Mouse (Mus musculus): ENCODE measurements around the gene Babam2.

The Babam2 gene

DNA sequence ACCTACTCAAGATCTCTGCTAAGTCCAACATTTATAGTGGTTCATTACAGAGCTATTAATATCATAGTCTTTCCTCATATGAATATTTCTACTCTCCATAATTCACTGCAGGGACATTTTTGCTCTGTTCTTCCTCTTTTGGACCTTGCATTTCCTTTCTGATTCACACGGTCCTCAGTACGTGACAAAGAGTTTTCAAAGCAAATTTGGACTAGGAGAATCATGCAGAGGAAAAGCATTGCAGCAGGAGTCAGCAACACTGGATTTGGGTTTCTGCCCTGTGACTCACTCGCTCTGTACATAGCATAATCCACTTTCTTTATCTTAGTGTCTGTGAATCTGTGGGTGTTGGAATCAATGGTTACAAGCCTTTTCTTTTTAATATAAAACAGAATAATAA lies 184.8 kb downstream of the Babam2 start:
- peak; percentile 86 for DNase-seq (ENCODE audit: low read depth, low spot score)

DNA sequence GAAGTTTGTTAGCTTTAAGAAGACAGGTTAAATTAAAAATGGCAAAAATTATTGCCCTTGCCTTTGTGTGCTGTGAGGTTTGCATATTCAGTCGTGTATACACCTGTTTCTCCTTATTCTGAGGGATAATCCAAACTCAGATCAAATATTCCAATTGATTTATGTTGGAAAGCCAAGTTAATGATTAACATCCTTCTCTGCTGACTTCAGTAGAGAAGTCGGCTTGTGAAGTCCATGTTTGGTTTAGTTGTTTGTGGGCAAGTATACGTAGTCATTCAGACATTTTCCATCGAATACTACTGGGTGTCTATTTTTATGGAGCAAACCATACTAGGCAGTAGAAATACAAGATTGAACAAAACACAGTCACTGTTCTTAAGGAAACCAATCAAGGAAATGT lies 187.5 kb downstream of the Babam2 start:
- DNase-seq (ENCODE audit: low read depth, low spot score) = no peak

DNA sequence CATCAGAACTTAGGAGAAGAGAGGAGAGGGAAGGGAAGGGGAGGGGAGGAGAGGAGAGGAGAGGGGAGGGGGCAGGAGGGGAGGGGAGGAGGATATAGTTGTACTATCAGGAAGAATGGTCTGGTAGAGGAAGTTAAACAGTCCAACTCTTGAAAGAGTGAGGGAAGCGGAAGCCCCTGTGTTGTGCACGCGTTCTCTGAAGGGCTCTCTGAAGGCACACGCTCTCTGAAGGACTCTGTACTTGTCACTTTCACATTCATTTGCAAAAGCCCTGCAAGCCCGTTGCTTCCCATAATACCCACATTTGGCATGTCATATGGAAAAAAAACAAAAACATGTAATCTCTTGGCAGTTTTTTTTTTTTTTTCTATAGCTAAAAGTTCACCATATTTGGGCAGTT lies 190.1 kb downstream of the Babam2 start:
- peak; percentile 26 for DNase-seq (ENCODE audit: low read depth, low spot score)

DNA sequence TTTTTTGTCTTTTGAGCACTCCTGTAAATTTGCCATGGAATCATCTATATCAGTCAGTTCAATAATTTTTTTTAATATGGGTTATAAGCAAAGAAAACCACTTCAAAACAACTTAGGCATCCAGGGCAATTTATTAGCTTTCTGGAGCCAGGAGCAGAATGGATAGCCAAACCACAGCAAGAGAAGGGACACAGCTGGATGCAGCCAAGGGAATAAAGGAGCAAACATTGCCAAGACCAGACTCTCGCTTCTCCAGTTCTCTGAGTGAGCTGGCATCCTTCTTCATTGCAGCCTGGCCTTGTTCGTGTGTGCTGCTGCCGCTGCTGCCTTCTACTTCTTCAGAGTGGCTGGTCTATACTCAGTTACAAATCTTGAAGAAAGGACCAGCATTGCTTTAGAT lies 190.9 kb downstream of the Babam2 start:
- peak; percentile 61 for DNase-seq (ENCODE audit: low read depth, low spot score)

DNA sequence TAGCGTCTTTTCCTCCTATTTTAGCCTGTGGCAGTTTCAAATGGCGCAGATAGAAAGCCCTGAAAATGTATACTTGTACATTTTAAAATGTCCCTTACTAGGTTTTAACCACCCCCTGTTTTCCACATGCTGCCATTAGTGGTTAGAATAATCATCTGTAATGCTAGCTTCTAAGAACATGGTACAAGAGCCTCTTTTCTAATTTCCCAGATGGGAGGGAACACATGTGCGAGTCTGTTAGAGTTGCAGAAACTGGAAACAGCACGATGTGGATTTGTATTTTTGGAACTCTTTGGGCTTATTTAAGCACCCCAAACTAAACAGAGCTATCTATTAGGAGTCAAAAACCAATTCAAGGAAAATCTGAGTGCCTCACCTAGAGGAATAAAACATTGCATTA lies 195.1 kb downstream of the Babam2 start:
- DNase-seq (ENCODE audit: low read depth, low spot score) = no peak

DNA sequence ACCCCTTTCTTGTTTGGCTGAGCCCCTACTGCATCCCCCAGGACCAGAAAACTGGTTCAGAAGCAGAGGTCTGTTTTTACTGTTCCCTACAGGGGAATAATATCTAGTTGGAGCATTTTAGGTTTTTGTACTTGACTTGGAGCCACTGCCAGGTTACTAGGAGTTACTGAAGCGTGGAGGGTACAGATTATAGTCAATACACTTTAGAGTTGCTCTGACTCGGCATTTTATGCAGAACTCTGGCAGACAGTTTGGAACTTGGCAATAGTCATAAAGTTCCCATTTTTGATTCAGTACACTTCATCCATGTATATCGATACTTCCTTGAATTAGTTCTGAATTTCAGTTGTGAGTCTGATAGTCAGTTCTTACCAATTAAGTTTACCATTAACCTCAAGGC lies 202.4 kb downstream of the Babam2 start:
- DNase-seq (ENCODE audit: low read depth, low spot score) = no peak

DNA sequence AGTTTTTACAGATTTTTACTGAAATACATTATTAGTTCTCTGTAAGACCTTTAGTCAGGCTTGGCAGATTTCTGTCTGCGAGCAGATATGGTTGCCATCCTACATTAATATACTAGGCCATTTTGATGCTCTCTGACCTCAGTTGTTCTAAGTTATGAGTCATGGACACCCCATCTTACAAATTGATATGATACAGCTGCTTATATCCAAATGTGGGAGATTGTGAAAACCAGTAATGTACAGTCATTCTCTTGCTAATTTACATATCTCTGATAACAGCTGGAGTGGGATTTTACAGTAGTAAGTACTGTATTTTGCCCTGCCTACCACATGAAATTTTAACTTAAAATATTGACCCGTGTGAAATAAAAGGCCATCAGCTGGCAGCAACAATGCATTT lies 204.7 kb downstream of the Babam2 start:
- DNase-seq (ENCODE audit: low read depth, low spot score) = no peak

DNA sequence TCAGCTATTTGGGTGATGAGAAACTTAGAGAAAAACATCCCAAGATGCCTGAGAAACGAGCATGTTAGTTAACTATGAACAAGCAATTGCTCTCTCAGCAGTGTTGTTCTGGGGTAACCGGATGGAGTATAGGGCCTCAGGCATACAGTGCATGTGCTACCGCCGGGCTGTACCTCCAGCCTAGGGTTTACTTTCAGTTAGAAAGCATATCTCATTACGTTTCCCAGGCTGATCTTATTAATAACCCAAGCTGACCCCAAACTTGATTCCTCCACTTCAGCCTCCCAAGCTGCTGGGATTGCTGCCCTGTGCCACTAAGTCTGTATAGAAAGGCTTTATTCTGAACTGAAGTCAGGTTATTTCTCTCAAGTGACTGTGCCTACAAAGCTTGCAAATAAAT lies 205.4 kb downstream of the Babam2 start:
- DNase-seq (ENCODE audit: low read depth, low spot score) = no peak

DNA sequence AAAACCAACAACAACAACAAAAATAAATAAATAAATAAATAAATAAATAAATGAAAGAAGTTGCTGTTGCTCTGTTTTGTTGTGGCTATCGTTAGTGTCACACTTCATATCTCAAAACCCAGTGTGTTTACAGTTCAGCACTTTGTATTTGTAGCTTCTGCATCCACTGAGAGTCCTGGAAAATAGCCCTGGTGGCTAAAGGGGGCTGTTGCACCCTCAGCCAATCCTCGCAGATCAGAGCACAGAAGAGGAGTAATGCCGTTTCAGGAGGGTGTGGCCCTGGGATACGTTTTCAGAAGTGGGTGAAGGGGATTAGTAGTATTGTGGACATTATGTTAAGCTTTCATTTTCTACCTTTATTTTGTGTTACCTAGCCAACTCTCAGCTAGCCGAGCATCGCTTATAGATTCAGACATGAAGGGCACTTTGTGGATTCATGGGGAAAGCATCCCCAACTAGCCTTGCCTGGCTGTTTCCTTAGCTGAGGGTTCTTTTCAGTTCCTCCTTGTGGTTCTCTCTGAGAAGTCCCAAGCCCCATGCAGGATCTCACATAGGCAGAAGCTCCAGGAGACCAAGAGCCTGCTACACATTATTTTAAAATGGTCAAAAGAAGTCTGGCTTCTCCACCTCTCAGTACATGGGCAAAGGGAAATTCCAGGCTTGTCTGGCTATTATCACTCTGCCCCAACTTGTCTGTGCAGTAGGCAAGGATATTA lies 207.6 kb downstream of the Babam2 start:
- DNase-seq (ENCODE audit: low read depth, low spot score) = no peak

DNA sequence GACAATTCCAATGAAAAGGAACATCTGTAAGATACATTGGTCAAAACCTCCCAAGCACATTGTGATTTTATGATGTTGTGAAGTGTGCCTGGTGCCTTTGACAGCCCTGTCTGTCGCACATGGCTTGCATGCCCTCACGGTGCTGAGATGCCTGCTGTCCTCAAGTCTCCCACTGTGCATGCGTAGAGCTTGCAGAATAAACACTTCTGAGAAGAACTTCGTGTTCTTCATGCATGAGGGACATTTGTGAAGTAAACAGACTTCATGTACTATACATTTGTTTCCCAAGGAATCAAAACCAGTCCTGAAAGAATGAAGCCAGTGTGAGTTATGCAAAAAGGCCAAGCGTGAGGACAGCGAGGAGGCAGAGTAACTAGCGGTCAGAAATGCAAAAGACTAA lies 208.3 kb downstream of the Babam2 start:
- DNase-seq (ENCODE audit: low read depth, low spot score) = no peak

DNA sequence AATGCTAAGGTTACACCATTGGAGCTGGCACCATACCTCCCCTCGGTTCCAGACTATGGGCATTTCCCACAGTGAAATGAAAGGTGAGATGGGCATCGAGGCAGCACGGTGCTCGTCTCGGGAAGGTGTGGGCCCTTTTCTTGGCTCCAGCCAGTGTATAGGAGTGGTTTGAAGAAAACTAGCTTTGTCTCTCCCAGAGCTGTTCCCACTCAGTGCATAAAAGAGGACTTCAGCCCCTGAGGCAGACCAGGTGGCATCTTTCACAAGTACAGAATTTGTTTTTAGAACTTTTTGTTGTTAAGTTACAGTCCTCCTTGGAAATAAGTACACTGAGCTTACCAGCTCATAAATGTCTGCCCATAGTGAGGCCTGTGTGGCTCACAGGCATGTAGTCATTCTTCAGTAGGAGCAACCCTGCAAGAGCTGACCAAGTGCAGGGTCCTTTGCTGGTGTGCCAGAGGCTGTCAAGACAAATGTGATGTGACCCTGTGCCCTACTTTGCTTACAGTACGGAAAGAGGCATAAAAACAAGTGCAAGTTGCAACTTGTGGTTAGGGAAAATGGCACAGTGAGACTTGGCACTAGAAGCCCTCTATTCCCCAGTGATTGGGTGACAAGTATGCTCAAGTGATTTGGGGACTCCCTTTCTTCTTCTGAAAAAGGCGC lies 208.9 kb downstream of the Babam2 start:
- DNase-seq (ENCODE audit: low read depth, low spot score) = no peak

DNA sequence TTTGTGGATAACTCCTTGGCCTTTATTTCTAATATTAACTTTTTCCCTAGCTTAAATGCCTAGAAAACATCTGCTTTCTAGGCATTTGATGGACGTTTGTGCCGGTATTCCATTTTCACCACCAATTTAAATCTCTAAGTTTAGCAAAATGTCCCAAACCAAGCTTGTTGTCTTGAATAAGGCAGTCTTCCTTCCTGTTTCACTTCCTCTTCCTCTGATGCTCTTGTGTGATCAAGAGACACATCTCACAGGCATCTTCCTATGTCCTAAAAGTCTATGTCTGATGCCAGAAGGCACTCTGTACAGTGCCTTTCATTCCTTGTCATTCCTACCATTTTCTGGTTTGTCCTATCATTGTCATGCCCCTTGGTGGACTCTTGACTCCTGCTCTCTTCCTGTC lies 210.5 kb downstream of the Babam2 start:
- no peak for DNase-seq (ENCODE audit: low read depth, low spot score)

DNA sequence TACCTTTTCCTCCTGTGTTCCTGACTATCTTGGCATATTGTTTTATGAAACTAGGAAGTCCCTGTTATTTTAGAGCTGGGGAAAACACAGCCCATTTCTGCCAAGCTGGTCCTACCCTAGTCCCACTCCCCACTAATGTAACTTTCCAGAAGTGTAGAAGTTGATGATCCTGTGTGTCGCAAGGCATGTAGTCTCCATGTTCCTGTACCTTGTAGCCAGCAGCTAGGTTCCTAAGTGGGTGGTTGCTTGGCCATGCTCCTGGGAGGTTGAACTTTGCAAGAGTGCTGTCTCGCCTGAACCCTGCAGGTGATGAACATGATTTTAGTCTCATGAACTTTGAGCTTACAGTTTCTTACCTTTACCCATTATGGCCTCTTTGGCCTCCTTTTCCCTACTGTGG lies 211.3 kb downstream of the Babam2 start:
- no peak for DNase-seq (ENCODE audit: low read depth, low spot score)

DNA sequence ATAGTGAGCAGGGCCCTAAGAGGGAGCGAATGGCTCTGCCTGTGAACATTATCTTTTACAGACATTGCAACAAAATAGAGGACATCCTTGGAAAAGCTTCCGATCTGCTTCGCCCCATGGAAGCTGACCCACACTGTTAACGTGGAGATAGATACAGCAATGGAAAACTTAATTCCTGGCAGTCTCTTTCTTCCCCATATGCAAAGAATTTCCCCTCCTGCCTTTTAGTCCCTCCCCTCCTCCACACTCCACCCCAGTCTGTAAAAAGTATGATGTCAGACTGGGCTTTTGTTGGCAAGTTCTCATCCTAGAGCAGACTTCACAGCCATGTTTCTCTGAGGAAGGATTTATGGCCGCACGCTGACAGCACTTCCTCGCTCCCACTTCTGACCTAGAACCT lies 218.8 kb downstream of the Babam2 start:
- DNase-seq (ENCODE audit: low read depth, low spot score) = no peak

DNA sequence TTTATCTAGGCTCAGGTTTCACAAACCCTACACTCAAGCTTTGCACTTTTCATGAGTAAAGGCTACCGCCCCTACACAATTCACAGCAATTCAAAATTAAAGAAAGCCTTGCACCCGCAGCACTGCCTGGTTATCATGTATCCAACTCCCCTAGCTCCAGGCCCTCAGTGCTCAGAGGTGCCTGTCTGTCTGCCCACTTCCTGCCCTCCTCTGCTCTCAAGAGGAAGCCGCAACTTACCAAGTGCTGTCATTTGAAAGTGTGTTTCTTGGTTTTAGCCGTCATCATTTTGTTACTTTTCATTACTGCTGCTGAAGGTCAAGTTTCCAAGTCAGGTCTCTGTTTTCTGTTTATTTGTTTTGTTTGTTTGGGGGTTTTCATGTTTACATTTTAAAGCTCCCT lies 221.1 kb downstream of the Babam2 start:
- no peak for DNase-seq (ENCODE audit: low read depth, low spot score)

DNA sequence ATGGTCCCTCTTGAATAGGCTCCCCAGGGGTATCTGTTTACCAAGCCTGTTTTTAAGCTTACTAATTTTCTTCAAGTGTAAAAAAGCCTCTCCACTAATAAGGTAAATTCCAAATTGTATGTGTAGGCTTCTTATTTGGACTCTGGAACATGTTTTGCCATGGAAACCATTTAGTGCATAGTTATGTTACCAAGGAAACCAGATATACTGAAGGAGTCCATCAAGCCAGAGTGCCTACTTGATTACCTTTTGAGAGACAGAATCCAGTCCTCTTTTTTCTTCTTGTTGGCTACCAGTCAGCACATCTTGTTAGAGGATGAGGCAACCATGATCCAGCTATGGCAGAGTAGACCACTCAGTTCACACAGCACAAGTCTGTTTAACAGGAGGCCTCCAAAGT lies 222.6 kb downstream of the Babam2 start:
- DNase-seq (ENCODE audit: low read depth, low spot score) = no peak

DNA sequence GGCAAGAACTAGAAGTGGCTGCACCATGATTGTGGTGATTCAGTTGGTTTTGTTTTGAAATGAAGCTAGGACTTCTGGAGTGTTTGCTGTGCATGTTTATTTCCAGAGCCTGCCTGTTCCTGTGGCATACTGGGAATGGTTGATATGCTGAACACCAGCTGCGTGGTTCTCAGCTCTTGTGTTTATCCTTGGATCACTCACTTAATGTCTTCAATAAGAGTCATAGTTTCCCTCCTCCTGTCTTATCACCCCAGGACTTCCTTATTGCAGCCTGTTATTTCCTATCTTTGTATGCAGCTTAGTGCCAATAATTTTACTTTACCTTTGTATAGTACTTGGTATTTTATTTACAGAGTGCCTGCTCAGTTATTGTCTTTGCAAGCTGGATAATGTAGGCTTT lies 223.4 kb downstream of the Babam2 start:
- no peak for DNase-seq (ENCODE audit: low read depth, low spot score)

DNA sequence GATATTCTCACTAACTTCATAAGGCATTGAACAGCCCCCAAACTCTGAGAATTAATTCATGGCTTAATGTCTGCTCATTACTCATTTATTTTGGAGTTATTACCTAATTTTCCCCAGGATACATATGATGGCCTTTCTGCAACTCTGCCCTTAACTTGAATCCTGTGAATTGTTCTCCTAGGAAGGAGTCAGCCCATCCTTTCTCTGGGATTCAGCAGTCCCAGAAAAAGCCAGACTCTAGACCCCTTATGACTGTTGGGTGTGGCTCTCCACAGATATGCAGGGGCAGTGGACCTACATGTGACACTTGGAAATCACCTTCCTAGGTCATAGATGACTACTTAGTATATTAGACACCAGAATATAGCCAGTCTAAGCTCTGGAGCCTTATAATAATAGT lies 226.6 kb downstream of the Babam2 start:
- DNase-seq (ENCODE audit: low read depth, low spot score) = no peak

DNA sequence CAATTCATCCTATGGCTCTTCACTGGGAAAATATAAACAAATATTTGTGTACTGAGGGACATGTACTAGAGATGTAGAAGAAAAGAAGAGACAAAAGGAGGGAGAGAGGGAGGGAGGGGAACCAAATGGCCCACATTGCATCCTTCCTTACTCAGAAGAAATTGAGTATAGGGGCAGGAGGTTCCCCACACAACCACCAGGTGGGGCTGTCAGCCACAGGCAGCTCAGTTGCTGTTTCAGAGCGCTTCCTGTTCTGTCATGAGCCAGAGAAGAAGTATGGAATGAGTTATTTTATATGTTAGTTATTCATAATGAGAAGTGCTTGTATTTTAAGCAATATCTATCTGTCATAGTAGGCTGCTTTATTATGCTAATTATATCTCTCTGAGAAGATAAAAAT lies 229.1 kb downstream of the Babam2 start:
- DNase-seq (ENCODE audit: low read depth, low spot score) = peak; percentile 59

DNA sequence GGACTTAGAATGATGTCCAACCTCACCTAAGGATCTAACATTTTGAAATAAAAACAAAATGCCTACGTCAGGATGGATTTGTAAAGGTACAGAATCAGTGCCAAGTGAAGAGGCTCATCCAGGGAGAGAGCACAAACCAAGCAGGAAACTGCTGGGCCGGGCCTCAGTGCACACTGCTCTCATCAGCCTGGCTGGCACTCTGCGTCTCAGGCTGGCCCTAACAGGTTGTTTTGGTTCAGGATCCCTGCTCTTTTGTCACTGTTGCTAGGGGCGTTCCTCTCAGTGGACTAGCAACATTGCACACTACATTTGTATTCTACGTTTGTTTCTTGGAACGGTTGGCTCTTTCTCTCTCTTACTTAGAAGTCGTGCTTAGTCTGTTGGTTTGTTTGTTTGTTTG lies 231.5 kb downstream of the Babam2 start:
- no peak for DNase-seq (ENCODE audit: low read depth, low spot score)

DNA sequence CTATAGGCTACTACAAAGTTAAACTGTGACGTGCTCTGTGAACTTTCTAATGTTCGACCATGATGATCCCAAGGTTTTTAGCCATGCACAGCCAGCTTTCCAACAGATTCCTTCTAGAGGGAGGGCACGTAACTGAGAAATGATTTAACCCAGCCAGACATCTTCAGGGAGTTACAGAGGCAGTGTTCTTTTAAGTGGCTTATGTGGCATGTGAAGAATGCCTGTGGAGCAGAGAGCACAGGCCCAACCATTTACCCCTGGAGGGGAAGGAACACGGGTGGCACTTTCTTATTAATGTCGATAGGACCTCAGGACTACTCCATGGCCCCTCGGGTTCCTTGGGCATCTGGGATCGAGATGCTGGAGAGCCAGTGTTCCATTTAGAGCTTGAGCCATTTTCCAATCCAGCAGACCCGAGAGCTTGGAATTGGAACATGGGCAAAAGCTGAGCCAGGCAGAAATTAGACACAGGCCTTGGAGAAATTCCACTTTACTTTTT lies 233.7 kb downstream of the Babam2 start:
- peak; percentile 37 for DNase-seq (ENCODE audit: low read depth, low spot score)

DNA sequence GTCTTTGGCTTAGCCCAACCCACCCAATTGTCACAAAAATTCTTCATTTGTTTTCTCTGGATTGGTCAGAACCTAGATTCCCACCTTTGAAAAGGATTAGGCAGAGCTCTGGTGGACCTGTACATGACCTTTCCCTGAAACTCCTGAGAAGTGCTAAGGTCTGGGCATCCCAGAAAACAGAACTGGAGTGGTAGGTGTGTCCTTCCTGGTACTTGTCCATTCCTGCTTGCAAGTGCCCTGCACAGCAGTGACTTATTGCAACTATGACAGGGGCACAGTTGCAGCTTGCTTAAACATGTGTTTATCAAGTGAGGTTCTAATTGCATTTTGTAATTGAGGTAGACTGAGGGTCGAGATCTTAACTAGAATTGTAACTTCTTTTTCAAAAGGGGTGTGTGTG lies 234.2 kb downstream of the Babam2 start:
- DNase-seq (ENCODE audit: low read depth, low spot score) = no peak

DNA sequence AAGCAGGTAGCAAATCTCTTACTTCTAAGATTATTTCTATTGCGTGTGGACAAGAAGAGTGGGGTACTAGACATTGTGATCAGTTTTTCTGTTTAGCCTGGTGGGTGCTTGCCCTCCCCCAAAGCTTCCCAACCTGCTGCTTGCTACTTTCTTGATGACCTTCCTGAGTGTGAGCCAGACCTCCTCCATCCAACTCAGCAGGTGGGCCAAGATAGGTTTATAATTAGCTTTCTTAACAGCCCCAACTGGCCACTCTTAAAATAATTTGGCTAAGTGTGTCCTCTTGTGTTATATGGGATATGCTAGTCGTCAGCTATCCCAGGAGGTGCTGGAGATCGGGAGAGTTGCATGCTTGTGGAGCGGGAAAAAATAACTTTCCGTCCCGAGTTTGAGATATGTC lies 235.8 kb downstream of the Babam2 start:
- no peak for DNase-seq (ENCODE audit: low read depth, low spot score)

DNA sequence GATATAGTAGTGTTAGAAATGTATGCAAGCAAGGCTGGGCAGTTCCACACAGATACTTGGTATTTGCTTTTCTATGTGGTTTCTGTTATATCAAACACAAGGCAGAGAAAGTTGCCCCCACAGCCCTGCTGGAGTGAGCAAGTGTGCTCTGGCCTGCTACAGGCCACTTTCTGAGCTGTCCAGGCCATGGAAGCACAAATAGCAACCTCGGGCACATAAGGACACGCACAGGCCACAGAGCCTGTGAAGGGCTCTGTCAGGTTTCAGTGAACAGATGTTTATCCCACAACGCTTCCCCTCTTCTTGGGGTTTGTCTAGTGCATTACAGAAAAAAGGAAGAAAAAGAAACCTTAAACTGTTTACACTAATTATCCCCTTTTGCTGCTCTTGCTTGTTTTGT lies 236.9 kb downstream of the Babam2 start:
- no peak for DNase-seq (ENCODE audit: low read depth, low spot score)
